Mouse (Mus musculus) embryo, embryonic 10 days (tissue): Measurements from ENCODE around the gene Pif1.

Source experiments
- DNase-seq: peaks from one replicate; pipeline ENCODE4 v3.0.0-alpha.2; 2015; ENCODE audit warnings: low spot score

The Pif1 gene

GRCm38 (mm10) chr9:65640838-65641410 is 54.0 kb downstream of the Pif1 start:
- DNase-seq = peak; percentile 78

GRCm38 (mm10) chr9:65641446-65642052 is 54.6 kb downstream of the Pif1 start:
- DNase-seq = peak; percentile 25

GRCm38 (mm10) chr9:65642546-65642945 is 55.6 kb downstream of the Pif1 start:
- DNase-seq = no peak

- DNase-seq = no peak
These were observed 58.0 kb downstream of the Pif1 start for GRCm38 (mm10) chr9:65644960-65645359.
